Mouse (Mus musculus): ENCODE data around the gene 9530053A07Rik. TPM values are rescaled to one million over a fixed set of nuclear protein-coding genes. Genes with fewer than 3 reads are reported as not detected.

Gene 9530053A07Rik
- total RNA-seq, 2 experiments from 2014 or later: not detected

DNA sequence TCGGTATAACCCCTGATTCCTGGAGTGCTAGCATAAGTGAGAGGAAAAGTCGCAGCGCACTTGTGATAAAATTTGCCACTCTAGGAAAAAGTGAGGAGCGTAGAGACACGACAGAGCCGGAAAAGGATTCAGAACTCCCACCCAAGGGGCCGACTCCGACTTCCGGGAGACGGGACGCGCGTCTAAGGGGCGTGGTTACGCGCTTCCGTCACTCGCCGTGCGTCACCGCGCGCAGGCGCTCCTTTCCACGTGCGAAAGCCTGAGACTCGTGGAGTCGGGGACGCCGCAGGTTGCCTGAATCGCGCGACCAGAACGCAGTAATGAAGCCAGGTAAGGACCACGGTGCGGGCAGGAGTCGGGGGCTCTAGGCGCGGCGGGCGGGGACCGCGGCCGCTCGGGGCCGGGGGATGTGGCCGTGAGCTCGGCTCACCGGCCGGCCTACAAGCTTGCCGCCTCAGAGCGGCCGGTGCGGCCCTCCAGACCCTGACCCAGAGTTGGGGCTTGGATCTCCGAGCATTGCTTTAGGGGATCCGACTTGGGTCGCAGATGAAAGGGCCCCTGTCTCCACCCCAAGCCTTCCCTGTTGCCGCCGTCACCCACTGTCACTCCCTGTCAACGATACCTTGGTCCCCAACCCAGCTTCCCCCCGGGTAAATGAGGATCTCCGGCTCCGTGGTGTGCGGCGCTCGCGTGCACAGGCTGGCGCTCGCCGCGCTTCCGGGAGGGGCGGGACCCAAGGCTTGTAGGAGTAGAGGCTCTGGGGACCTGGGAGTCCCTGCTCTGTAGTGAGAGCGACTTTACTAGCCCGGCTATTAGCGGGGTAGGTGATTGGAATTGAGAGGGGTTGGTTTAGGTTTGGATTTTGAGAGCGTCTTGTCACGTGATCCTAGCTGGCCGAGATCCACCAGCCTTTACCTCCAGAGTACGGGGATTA is 40.5 kb downstream of the 9530053A07Rik start, which contains the start of gene Fbl:
Gene Fbl (plus strand): TSS at position 222 of the 934 bp plus-strand sequence.
- intact Hi-C loops (cut with DNase I): loop anchor here (2.0 kb wide), 1 partner anchor 119 kb away; the partner anchor contains the start of gene Psmc4
- peak; percentile 88 to 90 for DNase-seq

DNA sequence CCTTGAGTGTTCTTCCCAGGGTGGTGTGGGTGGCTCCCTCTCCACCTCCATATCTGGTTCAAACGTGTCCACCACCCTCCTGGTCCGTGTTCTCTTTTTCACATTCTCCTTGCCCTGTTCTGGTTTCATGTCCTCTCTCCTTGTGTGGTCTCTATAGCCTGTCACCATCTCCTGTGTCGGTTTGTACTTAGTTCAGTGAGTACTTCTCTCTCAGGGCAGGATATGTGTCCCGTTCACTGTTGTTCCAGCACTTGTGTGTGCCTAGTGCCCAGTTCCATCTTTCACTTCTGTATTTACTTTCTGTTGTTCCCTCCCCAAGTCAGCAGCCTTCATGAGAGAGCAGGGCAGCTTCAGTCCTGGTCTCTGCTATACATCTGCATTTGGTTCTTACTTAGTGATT is 46.1 kb downstream of the 9530053A07Rik start:
- DNase-seq: no peak
- intact Hi-C loops (cut with DNase I): no loop called here

DNA sequence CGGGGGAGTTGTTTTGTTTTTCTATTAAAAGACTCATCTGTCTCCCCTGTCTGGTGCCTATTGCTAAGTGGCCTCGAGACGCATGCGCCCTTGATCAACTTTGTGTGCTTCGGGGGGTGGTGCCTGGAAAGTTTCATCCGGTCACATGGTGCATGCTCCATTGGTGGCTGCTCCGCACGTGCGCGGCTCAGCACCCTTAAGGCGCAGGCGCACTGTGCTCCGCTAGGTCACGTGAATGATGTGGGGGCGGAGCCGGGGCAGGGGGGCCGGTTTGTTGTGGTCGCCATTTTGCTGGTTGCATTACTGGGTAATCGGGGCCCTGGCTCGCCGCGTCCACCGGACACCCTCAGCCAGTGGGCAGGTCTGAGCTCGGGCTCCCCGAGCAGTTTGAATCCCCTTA is 50.0 kb downstream of the 9530053A07Rik start, which contains the start of gene Dyrk1b:
Gene Dyrk1b (plus strand): TSS at position 242 of the 400 bp plus-strand sequence.
- intact Hi-C loops (cut with DNase I): no loop called here
- peak; percentile 98 for DNase-seq

DNA sequence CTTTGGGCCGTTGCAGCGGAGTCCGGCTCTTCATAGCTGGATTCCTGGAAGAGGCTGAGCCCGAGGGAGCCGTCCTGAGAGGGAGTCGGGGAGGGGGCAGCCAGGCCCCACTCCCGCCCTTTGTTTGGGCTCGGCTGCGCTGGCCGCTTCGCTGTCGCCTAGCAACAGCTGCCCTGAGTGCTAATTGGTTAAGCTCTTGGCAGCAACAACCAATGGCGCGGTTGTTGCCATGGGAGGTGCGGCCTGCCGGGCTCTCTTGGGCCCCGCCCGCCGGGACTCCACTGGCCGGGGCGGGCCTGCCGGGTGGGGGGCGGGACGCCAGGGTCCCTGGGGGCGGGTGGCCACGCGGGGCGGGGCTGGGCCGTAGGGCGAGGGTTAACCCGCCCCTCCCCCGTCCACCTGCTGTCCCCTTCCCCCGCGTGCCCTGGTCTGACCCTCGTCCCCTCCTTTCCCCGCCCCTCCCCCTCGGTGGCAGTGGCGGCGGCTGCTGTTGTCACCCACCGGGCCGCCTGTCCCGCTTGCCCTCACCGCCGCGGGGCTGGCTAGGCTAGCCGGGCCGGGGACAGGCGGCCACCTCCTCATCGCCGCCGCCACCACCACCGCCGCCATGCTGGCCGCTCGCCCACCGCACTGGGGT is 50.6 kb downstream of the 9530053A07Rik start:
- peak; percentile 90 to 92 for DNase-seq
- intact Hi-C loops (cut with DNase I): no loop called here

DNA sequence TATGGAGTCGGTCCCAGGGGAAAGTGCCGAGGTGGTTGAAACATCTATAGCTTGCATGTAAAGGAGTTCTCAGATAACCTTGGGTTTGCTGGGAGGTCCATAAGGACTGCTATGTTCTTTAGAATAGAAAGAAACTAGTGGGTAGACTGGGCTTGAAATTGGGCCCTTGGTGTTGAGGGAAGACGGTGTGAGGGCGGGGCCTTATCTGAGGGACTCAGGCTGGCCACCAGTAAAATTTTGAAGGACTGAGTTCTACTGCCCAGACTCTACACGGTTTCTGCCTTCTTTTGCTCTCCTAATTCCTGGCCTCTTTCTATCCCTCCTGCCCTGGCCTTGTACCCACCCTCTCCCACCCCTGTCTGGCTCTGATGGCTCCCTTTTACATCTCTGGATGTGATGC is 51.6 kb downstream of the 9530053A07Rik start:
- intact Hi-C loops (cut with DNase I): no loop called here
- no peak for DNase-seq

DNA sequence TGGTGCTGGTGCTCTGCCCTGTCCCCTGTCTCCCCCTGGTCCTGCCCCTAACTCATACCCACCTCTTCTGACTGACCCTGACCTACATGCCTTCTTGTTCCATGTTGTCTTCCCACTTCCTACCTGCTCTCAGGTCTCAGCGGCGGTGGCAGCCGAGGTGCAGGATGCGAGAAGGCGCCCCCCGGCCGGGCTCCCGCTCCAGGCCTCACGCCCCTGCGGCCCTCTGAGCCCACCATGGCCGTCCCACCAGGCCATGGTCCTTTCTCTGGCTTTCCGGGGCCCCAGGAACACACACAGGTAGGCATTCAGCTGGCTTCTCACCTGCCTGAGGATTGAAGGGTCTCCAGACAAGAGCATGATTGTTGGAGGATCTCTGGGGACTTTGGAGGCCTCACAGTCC is 52.1 kb downstream of the 9530053A07Rik start:
- DNase-seq: no peak
- intact Hi-C loops (cut with DNase I): no loop called here

DNA sequence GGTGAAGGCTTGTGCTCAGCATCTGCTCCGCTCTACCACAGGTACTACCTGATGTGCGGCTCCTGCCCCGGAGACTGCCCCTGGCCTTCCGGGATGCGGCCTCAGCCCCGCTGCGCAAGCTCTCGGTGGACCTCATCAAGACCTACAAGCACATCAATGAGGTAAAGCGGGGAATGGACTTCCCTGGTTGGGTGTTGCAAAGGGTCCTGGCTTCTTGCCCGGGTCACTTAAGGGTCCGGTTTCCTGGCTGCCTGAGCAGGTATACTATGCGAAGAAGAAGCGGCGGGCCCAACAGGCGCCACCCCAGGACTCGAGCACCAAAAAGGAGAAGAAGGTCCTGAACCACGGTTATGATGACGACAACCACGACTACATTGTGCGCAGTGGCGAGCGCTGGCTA is 53.1 kb downstream of the 9530053A07Rik start:
- intact Hi-C loops (cut with DNase I): no loop called here
- no peak for DNase-seq

DNA sequence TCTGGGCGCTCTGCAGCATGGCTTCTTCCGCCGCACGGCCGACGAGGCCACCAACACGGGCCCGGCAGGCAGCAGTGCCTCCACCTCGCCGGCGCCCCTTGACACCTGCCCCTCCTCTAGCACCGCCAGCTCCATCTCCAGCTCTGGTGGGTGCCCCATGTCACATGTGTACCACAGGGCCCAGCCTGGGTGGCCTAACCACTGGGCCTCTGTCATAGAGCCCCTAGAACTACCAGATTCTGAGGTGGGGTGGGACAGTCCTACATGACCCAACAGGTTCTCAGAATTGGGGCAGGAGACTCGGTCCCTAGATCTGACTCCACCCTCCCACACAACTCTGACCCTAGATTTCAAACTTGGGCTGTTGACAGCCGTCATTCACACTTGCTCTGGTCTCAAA is 56.6 kb downstream of the 9530053A07Rik start:
- intact Hi-C loops (cut with DNase I): no loop called here
- DNase-seq: no peak

DNA sequence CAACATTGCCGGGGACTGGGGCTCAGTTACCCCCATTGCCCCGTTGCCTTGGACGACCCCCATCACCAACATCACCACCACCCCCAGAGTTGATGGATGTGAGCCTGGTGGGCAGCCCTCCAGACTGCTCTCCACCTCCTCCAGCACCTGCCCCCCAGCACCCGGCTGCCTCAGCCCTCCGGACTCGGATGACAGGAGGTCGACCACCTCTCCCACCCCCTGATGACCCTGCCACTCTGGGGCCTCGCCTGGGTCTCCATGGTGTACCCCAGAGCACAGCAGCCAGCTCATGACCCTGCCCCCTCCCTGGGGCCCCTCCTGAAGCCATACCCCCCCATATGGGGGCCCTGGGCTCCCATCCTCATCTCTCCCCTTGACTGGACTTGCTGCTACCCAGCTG is 57.4 kb downstream of the 9530053A07Rik start:
- intact Hi-C loops (cut with DNase I): no loop called here
- no peak for DNase-seq

DNA sequence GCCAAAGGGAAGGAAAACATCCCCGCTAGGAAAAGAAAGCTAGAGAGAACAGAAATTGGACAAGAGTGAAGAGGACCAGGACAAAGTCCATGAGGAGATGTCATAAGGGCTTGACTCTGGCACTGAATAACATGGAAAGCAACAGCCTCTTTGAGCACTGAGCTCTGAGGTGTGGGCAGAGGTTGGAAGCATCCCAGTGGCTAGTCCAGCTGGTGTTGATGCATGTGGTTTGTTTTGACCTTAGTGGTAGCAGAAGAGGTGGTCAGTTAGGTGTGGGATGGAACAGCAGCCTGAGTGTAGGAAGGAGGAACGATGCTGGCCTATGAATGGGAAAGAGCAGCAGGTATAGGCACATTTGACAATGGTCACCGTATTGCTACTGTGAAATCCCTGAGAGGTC is 62.2 kb downstream of the 9530053A07Rik start:
- intact Hi-C loops (cut with DNase I): no loop called here
- DNase-seq: no peak

DNA sequence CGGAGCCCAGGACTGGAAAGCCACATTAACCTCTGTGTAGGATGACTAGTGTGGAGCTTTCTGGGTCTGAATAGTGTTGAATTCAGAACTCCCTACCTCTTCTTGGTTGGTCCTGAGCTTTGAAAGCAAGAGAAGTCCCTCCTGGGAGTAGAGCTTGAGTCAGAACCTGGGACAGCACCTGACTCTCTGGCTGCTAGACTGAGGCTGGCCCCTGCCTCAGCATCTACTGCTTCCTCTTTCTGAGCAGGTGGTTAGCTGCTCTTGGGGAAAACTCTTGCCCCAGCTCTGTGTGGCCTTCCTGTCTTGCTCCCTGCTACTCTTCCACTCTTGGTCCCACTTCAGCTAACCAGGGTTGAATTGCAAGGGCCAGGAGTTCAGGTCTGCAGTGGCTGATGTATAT is 62.6 kb downstream of the 9530053A07Rik start:
- intact Hi-C loops (cut with DNase I): no loop called here
- no peak for DNase-seq

DNA sequence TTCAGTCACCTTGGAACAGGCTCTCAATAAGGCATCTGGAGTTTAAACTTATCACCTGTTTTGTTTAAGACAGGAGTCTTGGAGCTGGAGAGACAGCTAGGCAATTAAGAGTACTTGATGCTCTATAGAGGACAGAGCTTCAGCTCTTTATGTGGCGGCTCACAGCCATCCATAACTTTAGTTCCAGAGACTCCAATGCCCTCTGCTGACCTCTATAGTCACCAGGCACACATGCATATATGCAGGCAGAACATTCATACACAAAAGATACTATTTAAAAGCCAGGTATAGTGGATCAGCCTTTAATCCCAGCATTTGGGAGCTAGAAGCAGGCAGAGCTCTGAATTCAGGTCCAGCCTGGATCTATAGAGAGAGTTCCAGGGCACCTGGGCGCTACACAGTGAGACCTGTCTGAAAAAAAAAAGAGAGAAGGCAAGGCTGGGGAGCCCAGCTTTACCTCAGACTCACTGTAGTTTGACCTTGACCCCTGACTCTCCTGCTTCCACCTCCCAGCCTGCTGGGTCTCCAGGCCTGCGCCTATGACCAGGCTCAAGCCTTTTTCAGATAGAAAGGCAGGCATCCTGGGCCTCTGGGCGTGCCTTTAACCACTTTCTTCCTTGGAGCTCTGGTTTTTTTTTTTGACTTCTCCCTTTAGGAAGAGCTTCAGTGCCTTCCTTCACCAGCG is 66.3 kb downstream of the 9530053A07Rik start:
- intact Hi-C loops (cut with DNase I): no loop called here
- DNase-seq: no peak

DNA sequence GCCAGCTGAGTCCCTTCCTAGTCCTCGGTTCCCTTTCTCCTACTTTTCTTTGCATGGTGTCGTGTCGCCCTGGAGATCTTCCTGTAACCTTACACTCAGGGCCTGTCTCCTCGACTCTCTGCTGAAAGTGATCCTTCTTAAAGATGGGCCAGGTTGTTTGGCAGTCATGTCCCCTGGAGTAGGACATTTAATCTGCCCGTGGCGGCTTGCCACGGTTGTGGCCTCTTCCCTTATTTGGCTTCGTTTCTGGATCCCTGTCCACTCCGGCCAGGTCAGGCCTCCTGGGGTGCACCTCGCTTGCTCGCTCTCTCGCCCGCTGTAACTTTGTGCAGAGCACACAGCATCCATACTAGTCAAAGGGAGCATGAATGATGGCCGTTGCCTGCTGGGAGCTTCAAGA is 67.3 kb downstream of the 9530053A07Rik start:
- DNase-seq: no peak
- intact Hi-C loops (cut with DNase I): no loop called here

DNA sequence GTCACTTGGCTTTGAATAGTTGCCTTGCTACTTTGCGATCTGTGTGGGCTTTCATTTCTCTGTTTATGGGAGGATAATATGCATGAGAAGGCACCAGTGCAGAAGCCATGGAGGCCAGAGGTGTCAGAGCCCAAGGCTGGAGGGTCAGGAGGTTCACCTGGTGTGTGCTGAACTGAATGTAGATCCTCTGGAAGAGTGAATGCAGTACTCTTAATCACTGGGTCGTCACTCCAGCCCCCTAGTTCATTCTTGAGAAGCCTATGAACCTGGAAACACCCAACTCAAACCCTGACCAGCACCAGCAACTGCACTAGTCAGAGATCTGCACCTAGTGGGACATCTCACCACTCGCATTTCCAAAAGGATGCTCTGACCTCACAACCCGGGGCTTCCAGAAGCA is 69.8 kb downstream of the 9530053A07Rik start:
- intact Hi-C loops (cut with DNase I): no loop called here
- no peak for DNase-seq

DNA sequence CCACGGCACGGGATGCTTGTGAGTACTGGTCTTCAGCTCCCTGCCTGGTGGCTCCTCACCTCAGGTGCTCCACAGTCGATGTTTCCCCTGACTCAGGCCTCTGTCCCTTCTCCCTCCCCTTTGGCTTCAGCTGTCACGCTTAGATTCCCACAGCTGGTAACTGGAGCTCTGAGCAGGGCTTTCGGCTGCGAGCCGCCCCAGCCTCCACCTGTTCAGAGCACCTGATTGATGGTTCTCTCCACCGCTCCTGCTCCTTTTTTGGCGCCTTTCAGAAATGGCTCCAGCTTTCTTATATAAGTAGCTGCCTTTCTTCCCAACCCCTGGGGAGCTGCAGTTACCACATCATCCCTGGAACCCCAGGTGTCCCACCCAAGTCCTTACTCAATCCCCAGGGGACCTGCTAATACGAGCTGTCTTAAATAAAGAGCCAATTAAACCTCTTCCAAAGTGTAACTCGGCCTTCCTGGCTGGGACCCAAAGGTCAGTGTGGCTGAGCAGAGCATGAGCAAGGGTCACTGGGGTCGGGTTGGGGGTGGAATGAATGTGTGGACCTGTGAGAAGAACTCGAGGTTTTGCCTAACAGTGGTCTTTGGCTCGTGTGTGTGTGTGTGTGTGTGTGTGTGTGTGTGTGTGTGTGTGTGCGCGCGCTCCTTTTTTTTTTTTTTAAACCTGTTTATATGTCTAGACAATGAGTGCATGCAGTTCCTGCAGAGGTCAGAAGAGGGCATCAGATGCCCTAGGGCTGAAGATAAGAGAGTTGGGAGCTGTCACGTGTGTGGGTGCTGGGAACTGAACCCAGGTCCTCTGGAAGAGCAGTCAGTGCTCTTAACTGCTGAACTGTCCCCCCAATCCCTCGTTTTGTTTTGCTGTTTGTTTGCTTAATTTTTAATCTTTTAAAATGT is 74.2 kb downstream of the 9530053A07Rik start:
- no peak for DNase-seq
- intact Hi-C loops (cut with DNase I): no loop called here

DNA sequence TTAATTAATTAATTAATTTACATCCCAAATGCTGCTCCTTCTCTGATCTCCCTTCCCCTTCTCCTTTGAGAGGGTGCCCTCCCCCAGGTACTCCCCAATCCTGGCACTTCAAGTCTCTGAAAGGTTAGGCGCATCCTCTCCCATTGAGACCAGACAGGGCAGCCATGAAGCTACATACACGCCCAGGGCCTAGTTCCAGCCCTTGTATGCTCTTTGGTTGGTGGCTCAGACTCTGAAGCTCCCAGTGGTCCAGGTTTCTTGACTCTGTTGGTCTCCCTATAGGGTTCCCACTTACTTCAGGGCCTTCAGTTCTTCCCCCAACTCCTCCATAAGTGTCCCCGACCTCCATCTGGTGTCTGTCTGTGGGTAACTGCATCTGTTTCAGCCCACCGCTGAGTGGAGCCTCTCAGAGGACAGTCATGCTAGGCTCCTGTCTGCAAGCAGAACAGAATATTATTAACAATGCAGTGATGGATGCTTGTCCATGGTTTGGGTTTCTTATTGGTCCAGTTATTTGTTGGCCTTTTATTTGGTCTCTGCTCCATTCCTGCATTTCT is 76.9 kb downstream of the 9530053A07Rik start:
- intact Hi-C loops (cut with DNase I): no loop called here
- DNase-seq: no peak

DNA sequence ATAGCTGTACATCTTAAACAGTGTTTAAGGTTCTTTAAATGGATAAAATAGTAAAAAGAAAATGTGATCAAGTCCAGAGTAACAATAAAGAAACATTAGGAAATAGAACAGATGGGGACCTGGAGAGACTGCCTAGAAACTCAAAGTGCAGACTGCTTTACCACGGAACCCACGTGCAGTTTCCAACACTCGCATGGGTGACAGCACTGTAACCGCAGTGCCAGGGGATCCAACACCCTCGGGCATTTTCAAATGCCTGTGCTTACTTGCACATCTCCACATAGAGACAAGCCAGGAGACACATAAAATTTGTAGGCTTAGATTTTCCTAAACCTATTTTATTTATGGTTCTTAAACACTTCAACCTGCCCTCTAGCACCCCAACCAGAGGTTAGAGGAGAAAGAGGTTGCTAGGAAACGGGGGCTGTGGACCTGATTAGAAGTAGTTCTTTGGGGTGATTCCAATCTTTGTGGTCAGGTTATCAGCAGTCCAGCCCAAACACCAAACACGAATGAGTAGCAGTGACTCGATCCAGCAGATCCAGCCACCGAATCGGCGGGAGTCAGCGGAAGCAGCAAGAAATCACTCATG is 79.2 kb downstream of the 9530053A07Rik start:
- DNase-seq: no peak
- intact Hi-C loops (cut with DNase I): no loop called here

DNA sequence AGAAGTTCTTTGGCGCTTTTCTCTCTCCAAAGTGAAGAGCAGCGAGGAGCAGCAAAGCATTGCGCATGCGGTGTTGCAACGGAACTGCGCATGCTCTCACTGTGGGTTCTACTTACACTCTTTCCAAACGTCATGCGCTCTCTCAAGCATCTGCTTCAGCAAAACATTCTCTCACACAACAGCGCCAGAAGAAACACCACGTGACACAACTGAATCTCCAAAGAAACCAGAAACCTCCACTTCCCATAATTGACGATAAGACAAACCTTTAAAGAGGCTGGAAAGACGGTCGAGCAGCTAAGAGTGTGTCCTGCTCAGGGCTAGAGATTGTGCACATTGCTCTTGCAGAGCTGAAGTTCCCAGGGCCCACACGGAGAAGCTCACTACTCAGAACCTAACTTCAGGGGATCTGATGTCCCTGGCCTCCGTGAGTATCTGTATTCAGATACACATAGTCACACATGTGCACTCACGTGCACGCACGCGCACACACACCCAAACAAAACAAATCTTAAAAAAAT is 79.8 kb downstream of the 9530053A07Rik start:
- intact Hi-C loops (cut with DNase I): no loop called here
- peak; percentile 64 to 70 for DNase-seq

DNA sequence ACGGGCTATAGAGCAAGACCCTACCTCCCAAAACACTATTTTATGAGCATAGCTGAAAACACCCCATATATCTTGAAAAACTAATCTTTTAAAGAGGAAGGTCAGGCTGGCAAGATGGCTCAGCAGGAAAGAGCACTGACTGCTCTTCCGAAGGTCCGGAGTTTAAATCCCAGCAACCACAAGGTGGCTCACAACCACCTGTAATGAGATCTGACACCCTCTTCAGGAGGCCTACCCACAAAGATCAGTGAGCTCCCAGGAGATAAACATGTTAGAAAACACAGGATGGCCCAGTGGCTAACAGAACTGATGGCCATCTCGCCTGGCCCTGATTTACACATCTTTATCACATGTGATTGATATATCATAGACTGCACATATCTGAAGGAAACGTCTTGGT is 81.5 kb downstream of the 9530053A07Rik start:
- no peak for DNase-seq
- intact Hi-C loops (cut with DNase I): loop anchor here (5.0 kb wide), 1 partner anchor 92 kb away; the partner anchor contains the start of gene Dll3

Measured in heart, postnatal 36 days (tissue).